Mouse (Mus musculus) neural tube, embryonic 14.5 days (tissue): ENCODE data around the gene Sac3d1. TPM values are rescaled to one million over a fixed set of nuclear protein-coding genes. Genes with fewer than 3 reads are reported as not detected.

Experiments
- ATAC-seq: fragments of 200-750 bp; cut with Nextera tagmentation; 2 replicates; pipeline ENCODE4 v1.8.0; 2017; ENCODE audit warnings: low read depth, mild to moderate bottlenecking, moderate TSS enrichment, moderate library complexity
- H3K27ac ChIP-seq: fragments of 300-500 bp; sonication (generic); 2 replicates; pipeline ENCODE4 v1.5.1; 2014; ENCODE audit warnings: low read depth, mild to moderate bottlenecking, control low read depth, low read length, moderate library complexity, mixed read lengths
- H3K27me3 ChIP-seq: fragments of 300-500 bp; sonication (generic); 2 replicates; pipeline ENCODE4 v1.6.1; 2014; ENCODE audit warnings: low read length; ENCODE audit not compliant: control insufficient read depth, insufficient read depth
- H3K36me3 ChIP-seq: fragments of 300-500 bp; sonication (generic); 2 replicates; pipeline ENCODE4 v1.6.1; 2014; ENCODE audit warnings: low read length, mixed read lengths; ENCODE audit not compliant: control insufficient read depth, insufficient read depth
- H3K4me1 ChIP-seq: fragments of 300-500 bp; sonication (generic); 2 replicates; pipeline ENCODE4 v1.6.1; 2014; ENCODE audit warnings: low read length; ENCODE audit not compliant: control insufficient read depth, insufficient read depth
- H3K4me2 ChIP-seq: fragments of 300-500 bp; sonication (generic); 2 replicates; pipeline ENCODE4 v1.6.1; 2014; ENCODE audit warnings: mild to moderate bottlenecking, low read depth, low read length, control low read depth
- H3K4me3 ChIP-seq: fragments of 300-500 bp; sonication (generic); 2 replicates; pipeline ENCODE4 v1.5.1; 2014; ENCODE audit warnings: low read depth, low read length, control low read depth, mixed read lengths
- H3K9ac ChIP-seq: fragments of 300-500 bp; sonication (generic); replicated peaks from 2 replicates; pipeline ENCODE4 v1.6.1; 2014; ENCODE audit warnings: low read depth, mild to moderate bottlenecking, control low read depth, low read length, mixed read lengths
- H3K9me3 ChIP-seq: fragments of 300-500 bp; sonication (generic); 2 replicates; pipeline ENCODE4 v1.6.1; 2016; ENCODE audit warnings: low read length; ENCODE audit not compliant: control insufficient read depth
- WGBS: fragments of 180-500 bp; shearing (Covaris S2); extraction: QIAGEN DNeasy Blood & Tissue Kit; methylation state at CpG from one replicate; pipeline ENCODE4 v1.1.7; 2014; 5-methylcytosine and 5-hydroxymethylcytosine counted together
- polyA plus RNA-seq: library from polyadenylated mRNA; unstranded; fragments of >200 nt; fragmentation: Nextera tagmentation; extraction: Ambion mirVana; gene quantifications from 2 replicates; pipeline ENCODE4 v1.2.1, GENCODE M21; 2014

Sac3d1 gene
- polyA plus RNA-seq, 1 experiment from 2014 or later = 53.1 TPM

GRCm38 (mm10) chr19:6068951-6069350 is 49.5 kb downstream of the Sac3d1 start:
- WGBS = 89% methylated on average over 4 of the region's 4 CpGs
- H3K9ac ChIP-seq = no peak overlapping the region
- no peaks in the 10 kb centered on the region for H3K27me3 ChIP-seq
- H3K36me3 ChIP-seq = peaks cover 15% of the 10 kb centered on the region
- no peaks in the 10 kb centered on the region for H3K9me3 ChIP-seq
- no peak for ATAC-seq
- H3K4me2 ChIP-seq = no peak overlapping the region
- H3K4me3 ChIP-seq = no peak overlapping the region
- peaks cover 15% of the 10 kb centered on the region; the same call in 1 of the 2 replicates for H3K4me1 ChIP-seq
- no peak overlapping the region for H3K27ac ChIP-seq

- Histone ChIP-seq H3K4me1 (peaks cover 15% of the 10 kb centered on the region; the same call in 1 of the 2 replicates), H3K4me3 (peak within 1 kb of the TSS; percentile 47), H3K9ac (peak within 1 kb of the TSS; percentile 57), H3K9me3 (no peaks in the 10 kb centered on the region), H3K27ac (peak within 1 kb of the TSS; percentile 87), H3K4me2 (peak within 1 kb of the TSS; percentile 96), H3K27me3 (no peaks in the 10 kb centered on the region), H3K36me3 (peaks cover 15% of the 10 kb centered on the region)
- WGBS = 7% methylated on average over 33 of the region's 33 CpGs
- peak; percentile 89 for ATAC-seq
Measured at GRCm38 (mm10) chr19:6067724-6068415, 50.6 kb downstream of the Sac3d1 start, which contains the start of gene Tm7sf2. Tm7sf2 (minus strand) TSS chr19:6068373.

- Histone ChIP-seq H3K9ac (peak overlapping the region; percentile 57), H3K4me2 (peak overlapping the region; percentile 96), H3K36me3 (peaks cover 12% of the 10 kb centered on the region), H3K27me3 (no peaks in the 10 kb centered on the region), H3K9me3 (no peaks in the 10 kb centered on the region), H3K27ac (peak overlapping the region; percentile 87), H3K4me1 (peaks cover 21% of the 10 kb centered on the region), H3K4me3 (peak overlapping the region; percentile 47)
- under 1% methylated on average over 30 of the region's 30 CpGs for WGBS
- peak; percentile 75 for ATAC-seq
Measured at GRCm38 (mm10) chr19:6067011-6067723, 51.3 kb downstream of the Sac3d1 start.

- peak overlapping the region; percentile 47 for H3K4me3 ChIP-seq
- peak overlapping the region; percentile 57 for H3K9ac ChIP-seq
- WGBS = 31% methylated on average over 5 of the region's 5 CpGs
- peaks cover 11% of the 10 kb centered on the region for H3K36me3 ChIP-seq
- no peaks in the 10 kb centered on the region for H3K27me3 ChIP-seq
- ATAC-seq = peak; percentile 7
- H3K9me3 ChIP-seq = no peaks in the 10 kb centered on the region
- peak overlapping the region; percentile 87 for H3K27ac ChIP-seq
- peaks cover 26% of the 10 kb centered on the region for H3K4me1 ChIP-seq
- peak overlapping the region; percentile 96 for H3K4me2 ChIP-seq
Measured at GRCm38 (mm10) chr19:6066571-6066970, 51.9 kb downstream of the Sac3d1 start.

Other genes with a start within 250 kb of the Sac3d1 start
- gene Frmd8, start 243.4 kb downstream of the Sac3d1 start, polyA plus RNA-seq = 9.4 and 12.7 TPM in 2 replicates
- 0.59 and 1.3 TPM in 2 replicates for gene Slc25a45, start 240.8 kb downstream of the Sac3d1 start, polyA plus RNA-seq
- gene Tigd3, start 224.5 kb downstream of the Sac3d1 start, polyA plus RNA-seq = 11.4 and 12.8 TPM in 2 replicates
- gene Dpf2, start 205.6 kb downstream of the Sac3d1 start, polyA plus RNA-seq = 85.3 and 102 TPM in 2 replicates
- 16.7 and 17.4 TPM in 2 replicates for gene Cdc42ep2, start 193.8 kb downstream of the Sac3d1 start, polyA plus RNA-seq
- gene Pola2, start 154.4 kb downstream of the Sac3d1 start, polyA plus RNA-seq = 18.0 and 21.6 TPM in 2 replicates
- gene Slc22a20, start 132.5 kb downstream of the Sac3d1 start, polyA plus RNA-seq = not detected in 2 replicates
- 3.4 and 7.0 TPM in 2 replicates for gene Capn1, start 102.8 kb downstream of the Sac3d1 start, polyA plus RNA-seq
- 29.3 and 35.3 TPM in 2 replicates for gene Syvn1, start 72.1 kb downstream of the Sac3d1 start, polyA plus RNA-seq
- 63.2 and 65.5 TPM in 2 replicates for gene Mrpl49, start 60.9 kb downstream of the Sac3d1 start, polyA plus RNA-seq
- 538 and 563 TPM in 2 replicates for gene Fau, start 60.8 kb downstream of the Sac3d1 start, polyA plus RNA-seq
- 34.3 and 34.8 TPM in 2 replicates for gene Znhit2, start 57.5 kb downstream of the Sac3d1 start, polyA plus RNA-seq
- gene Tm7sf2, start 50.3 kb downstream of the Sac3d1 start, polyA plus RNA-seq = 53.4 and 63.7 TPM in 2 replicates
- gene Vps51, start 41.4 kb downstream of the Sac3d1 start, polyA plus RNA-seq = 72.9 and 73.2 TPM in 2 replicates
- gene Tmem262, start 38.6 kb downstream of the Sac3d1 start, polyA plus RNA-seq = 0.55 TPM in 1 of 2 replicates, not detected in the other
- 1.2 and 1.7 TPM in 2 replicates for gene Gm28374, start 36.4 kb downstream of the Sac3d1 start, polyA plus RNA-seq
- 74.0 and 85.6 TPM in 2 replicates for gene Zfpl1, start 33.7 kb downstream of the Sac3d1 start, polyA plus RNA-seq
- gene Cdca5, start 33.7 kb downstream of the Sac3d1 start, polyA plus RNA-seq = 3.0 and 3.5 TPM in 2 replicates
- not detected in 2 replicates for gene AC131692.1, start 24.2 kb downstream of the Sac3d1 start, polyA plus RNA-seq
- 0.44 and 0.52 TPM in 2 replicates for gene Naaladl1, start 12.9 kb downstream of the Sac3d1 start, polyA plus RNA-seq
- 63.9 and 72.8 TPM in 2 replicates for gene Snx15, start 9.7 kb upstream of the Sac3d1 start, polyA plus RNA-seq
- gene Batf2, start 22.3 kb upstream of the Sac3d1 start, polyA plus RNA-seq = not detected in 2 replicates
- gene Arl2, start 22.9 kb upstream of the Sac3d1 start, polyA plus RNA-seq = 114 and 123 TPM in 2 replicates
- gene Majin, start 65.7 kb upstream of the Sac3d1 start, polyA plus RNA-seq = 0.21 TPM in 1 of 2 replicates, not detected in the other
- not detected in 2 replicates for gene Gpha2, start 107.7 kb upstream of the Sac3d1 start, polyA plus RNA-seq
- 150 and 154 TPM in 2 replicates for gene Ppp2r5b, start 117.2 kb upstream of the Sac3d1 start, polyA plus RNA-seq
- gene Atg2a, start 123.0 kb upstream of the Sac3d1 start, polyA plus RNA-seq = 16.0 and 16.1 TPM in 2 replicates
- 53.4 and 74.8 TPM in 2 replicates for gene Ehd1, start 158.1 kb upstream of the Sac3d1 start, polyA plus RNA-seq
- 0.61 and 0.71 TPM in 2 replicates for gene Cdc42bpg, start 187.8 kb upstream of the Sac3d1 start, polyA plus RNA-seq
- gene Men1, start 216.3 kb upstream of the Sac3d1 start, polyA plus RNA-seq = 36.8 and 43.9 TPM in 2 replicates
- gene Map4k2, start 222.5 kb upstream of the Sac3d1 start, polyA plus RNA-seq = 13.3 and 15.8 TPM in 2 replicates
- 91.7 and 112 TPM in 2 replicates for gene Sf1, start 245.0 kb upstream of the Sac3d1 start, polyA plus RNA-seq